Mouse (Mus musculus): ENCODE results near the gene Tgm2.

Gene Tgm2

DNA sequence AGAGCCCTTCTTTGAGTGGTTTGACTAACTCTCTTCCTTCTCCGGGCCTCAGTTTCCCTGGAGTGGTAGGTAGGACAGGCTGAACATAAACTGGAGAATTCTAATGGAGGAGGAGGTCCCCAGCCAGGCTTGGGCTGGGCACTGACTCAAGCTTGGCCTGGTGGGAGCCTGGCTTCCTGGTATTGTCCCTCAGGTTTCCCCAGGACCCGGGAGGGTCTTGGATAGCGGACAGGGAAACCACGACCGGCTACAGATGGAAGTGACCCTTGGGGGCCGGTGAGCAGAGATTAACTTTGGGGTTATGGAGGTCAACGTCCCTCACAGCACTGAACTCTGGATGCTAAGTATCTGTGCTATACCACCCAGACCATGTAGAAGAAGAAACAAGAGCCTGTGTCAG is 5.0 kb downstream of the Tgm2 start:
- no peak for DNase-seq (ENCODE audit: low read depth)

DNA sequence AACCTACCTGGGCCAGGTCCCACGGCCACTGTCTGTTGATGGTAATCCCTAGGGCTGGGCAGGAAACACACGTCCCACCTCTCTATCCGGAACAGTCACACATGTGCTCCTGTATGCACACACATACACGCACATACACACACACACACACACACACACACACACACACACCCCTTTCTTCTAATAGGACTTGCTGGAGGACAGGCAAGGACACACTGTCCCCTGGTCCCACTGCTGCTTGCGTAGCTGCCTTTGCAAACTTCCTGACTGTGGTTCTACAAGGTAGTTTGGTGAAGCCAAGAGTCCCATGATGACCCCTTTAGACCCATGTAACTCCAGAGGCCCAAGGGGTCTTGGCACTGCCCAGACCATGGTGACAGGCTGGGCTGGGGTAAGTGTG is 5.6 kb downstream of the Tgm2 start:
- DNase-seq (ENCODE audit: low read depth): no peak

GRCm38 (mm10) chr2:158139628-158140027 is 6.6 kb downstream of the Tgm2 start:
- no peak for DNase-seq (ENCODE audit: low read depth)

GRCm38 (mm10) chr2:158138778-158139177 is 7.5 kb downstream of the Tgm2 start:
- no peak for DNase-seq (ENCODE audit: low read depth)

DNA sequence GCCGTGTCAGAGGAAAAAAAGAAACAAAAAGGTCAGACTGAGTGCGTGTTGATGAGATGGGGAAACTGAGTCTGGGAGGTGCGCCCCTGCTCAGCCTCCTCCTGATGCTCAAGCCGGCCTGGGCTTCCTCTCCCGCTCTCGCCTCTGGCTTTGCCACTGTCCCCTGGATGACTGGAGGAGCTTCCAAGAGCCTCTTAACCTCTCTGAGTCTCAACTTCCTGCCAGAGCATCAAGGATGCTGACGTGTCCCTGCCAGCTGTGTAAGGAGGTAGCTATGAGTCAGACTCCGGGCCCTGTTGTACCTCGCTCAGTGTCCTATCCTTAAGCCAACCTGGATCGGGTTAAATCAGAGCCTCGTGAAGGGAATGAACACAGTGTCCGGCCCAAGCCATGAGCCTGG is 8.5 kb downstream of the Tgm2 start:
- no peak for DNase-seq (ENCODE audit: low read depth)

DNA sequence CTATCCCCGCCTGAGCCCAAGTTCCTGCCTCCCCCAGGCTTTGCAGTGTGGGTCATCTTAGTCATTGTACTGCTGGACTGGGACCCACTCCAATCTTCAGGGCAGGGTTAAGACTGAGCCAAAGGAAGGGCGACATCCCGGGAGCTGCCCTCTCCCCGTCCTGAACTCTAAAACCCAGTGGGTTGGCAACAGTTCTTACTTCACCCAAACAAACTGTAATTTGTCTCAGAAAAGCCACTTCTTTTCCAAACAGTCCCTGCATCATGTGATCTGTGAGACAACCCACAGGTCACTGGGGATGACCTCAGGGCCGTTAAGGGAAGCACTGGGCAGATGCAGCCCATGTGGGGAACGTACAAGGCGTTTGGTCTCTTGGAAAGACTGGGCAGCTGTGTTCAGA is 10.0 kb downstream of the Tgm2 start:
- no peak for DNase-seq (ENCODE audit: low read depth)

DNA sequence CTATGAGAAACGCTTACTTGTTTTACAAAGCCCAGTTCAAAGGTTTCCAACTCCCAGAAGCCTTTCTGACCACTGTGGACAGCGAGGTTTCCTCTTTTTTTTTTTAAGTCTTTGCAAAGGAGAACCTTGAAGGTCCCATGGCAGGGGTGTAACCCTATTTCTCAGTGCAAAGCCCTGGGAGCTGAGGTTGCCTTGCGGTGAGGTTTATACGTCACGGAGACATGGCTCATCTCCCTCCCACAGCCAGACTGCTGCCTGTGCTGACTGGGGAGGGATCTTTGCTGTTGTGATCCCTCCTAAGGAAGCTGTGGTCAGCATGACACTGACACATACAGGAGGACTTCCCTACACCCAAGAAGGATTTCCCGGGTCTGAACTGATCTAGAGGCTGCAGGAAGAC is 13.2 kb downstream of the Tgm2 start:
- peak; percentile 68 for DNase-seq (ENCODE audit: low read depth)

GRCm38 (mm10) chr2:158132320-158132719 is 13.9 kb downstream of the Tgm2 start:
- no peak for DNase-seq (ENCODE audit: low read depth)

DNA sequence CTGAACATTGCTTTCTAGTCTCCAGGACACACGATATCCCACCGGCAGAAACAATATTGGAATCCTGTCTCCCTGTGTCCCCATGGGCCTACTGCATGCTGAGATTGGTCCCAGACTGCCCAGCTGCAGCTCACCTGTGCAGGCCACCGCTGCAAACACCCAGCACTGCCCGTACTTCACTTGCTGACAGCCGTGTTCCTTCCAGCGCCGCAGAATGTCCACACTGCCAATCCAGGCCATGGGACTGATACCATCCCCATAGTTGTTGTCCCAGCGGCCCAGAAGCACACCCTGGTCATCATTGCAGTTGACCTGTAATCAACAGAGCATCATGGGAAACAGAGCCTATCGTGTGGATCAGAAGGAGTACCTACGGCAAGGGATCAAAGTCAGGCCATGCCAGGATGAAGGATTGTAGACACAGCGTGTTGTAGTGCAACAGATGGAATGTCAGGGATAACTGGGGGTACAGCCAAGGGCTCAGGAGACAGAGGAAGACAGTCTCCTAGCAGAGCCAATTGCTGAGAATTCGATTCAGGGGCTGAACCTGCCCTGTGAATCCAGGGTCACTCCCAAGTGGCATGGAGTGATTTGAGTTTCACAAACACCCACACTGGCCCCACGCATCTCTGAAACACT is 14.9 kb downstream of the Tgm2 start:
- DNase-seq (ENCODE audit: low read depth): no peak

DNA sequence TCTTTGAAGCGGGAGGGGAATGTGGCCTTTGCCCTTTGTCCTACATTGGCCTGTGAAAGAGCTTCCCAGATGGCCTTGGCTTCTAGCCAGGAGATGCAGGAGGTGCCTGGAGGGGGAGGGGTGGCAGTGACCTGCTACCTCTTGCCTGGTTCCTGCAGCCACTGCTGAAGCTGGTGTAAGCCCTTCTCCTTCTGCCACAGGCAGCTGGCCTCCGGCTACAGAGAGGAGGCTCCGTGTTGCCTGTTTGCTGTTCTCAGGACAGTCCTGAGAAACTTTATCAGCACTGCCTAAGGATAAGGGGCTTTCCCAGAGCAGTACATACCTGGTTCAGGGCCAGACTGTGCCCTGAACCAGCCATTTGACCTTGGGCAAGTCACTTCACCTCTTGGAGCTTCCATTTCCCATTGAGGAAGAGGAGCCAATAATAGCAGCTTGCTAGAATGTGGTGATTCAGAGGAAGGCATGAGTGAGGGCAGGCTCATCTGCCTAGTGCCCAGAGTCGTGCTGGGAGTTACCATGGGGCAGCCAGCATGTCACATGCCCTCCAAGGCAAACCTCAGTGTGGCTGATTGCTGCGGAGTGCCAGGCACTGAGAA is 15.7 kb downstream of the Tgm2 start:
- DNase-seq (ENCODE audit: low read depth): no peak

GRCm38 (mm10) chr2:158129291-158130002 is 16.8 kb downstream of the Tgm2 start:
- DNase-seq (ENCODE audit: low read depth): no peak

DNA sequence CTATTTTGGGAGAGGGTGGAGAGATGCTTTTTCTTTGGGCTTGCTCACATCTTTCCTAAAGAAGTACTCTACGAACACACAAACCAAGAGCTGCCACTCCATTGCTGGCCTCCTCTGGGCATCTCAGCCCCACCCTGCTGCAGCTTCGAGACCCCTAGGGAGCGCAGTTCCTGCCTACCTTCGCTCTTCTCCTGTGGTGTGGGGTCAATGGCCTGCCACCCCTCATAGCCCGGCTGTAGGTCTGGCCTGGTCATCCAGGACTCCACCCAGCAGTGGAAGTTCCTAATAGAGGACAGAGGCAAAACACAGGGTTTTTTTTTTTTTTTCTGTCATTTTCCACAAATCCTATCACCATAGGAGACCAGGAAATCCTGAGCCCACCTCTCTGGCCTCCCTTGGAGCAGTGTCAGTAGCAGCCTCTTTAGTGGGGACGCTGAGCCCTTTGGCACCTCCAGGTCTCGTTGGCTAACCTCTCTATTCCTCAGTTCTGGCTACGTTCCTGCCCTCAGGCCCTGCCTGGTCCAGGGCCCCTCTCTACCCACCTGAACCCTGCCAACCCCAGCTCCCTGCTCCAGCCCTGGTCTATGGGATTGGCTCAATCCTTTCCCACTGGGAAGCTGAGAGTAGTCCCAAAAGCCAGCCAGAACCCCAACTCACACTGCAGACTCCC is 17.6 kb downstream of the Tgm2 start:
- no peak for DNase-seq (ENCODE audit: low read depth)

DNA sequence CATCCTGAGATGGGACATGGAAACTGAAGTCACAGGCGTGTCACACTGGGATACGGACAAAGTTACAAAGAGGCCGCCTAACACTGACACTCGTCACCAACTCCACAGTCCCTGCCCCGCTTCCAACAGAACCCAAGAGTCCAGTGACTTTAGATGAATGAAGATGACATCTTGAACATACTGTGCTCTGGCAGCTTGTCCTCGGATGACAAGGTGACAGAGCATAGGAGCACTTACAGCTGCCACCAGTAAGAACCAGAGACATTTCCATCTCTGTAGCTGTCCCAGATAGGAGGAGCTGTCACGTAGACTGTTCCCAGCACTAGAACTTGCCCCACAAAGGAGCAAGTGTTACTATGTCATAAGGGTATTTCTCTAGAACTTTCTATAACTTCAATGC is 18.4 kb downstream of the Tgm2 start:
- no peak for DNase-seq (ENCODE audit: low read depth)

GRCm38 (mm10) chr2:158127245-158127644 is 19.0 kb downstream of the Tgm2 start:
- DNase-seq (ENCODE audit: low read depth): no peak

- no peak for DNase-seq (ENCODE audit: low read depth)
Measured at GRCm38 (mm10) chr2:158122814-158123213, 23.4 kb downstream of the Tgm2 start.

- no peak for DNase-seq (ENCODE audit: low read depth)
Measured at GRCm38 (mm10) chr2:158121645-158122326, 24.4 kb downstream of the Tgm2 start.

- DNase-seq (ENCODE audit: low read depth): no peak
Measured at GRCm38 (mm10) chr2:158120868-158121267, 25.4 kb downstream of the Tgm2 start.

DNA sequence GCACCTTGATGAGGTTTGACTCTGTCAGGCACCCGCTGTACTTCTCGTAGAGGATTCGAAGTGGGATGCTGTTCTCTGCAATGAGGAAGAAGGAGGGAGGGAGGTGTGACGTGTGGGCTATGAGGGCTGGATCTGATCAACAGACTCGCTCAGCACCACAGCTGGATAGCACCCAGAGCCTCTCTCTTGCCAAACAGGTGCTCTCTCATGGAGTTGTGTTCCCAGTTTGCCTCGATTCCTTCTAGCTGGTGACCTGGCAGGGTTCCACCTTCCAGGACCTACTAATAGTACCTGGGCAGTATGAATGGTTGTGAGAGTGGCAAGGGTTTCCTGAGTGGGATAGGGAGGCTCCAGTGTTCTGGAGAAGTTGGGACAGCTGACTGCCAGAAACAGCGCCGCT is 26.0 kb downstream of the Tgm2 start:
- DNase-seq (ENCODE audit: low read depth): no peak

DNA sequence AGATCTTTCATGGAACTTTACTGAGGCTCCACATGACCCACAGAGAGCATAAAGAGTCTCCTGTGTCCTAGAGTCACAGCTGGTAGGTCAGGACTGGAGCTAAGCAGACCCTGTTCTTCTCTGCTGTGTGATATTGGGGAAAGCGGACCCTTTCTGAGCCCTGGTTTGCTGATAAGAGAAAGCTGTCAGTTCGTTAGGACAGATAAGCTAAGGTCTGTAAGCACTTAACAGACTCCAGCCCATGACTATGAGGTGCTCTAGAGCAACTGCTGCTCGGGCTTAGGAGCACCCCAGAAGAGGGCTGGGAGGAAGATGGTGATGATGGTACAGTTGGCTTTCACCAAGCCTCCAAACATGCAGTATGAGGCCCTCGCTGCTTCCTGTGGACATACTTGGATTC is 27.1 kb downstream of the Tgm2 start:
- no peak for DNase-seq (ENCODE audit: low read depth)

- DNase-seq (ENCODE audit: low read depth): no peak
Measured at GRCm38 (mm10) chr2:158116653-158117052, 29.6 kb downstream of the Tgm2 start.

DNA sequence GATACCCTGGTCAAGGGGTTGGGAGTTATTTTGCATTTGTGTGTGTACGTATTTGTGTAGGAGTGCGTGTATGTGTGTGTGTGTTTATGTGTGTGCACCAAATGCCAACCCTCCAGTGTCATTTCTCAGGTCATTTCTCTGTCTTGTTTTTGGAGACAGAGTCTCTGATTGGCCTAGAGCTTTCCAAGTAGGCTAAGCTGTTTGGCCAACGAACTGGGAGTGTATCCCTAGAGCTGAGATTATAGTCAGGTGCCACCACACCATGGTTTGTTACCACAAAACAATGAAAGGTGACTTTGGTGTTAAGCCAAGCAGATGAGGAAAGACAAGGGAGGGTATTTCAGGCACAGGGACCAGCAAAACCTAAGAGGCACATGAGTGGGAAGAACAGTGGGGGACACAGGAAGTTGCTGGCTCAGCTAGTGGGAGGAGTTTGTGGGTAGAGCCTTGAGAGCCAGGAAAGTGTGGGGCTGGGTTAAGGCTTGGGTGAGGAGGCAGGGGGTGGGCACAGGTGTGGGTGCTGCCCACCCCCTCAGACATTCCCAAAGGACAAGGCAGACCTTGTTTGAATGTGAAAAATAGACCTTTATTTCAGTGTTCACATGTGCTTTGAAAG is 30.3 kb downstream of the Tgm2 start:
- DNase-seq (ENCODE audit: low read depth): no peak

DNA sequence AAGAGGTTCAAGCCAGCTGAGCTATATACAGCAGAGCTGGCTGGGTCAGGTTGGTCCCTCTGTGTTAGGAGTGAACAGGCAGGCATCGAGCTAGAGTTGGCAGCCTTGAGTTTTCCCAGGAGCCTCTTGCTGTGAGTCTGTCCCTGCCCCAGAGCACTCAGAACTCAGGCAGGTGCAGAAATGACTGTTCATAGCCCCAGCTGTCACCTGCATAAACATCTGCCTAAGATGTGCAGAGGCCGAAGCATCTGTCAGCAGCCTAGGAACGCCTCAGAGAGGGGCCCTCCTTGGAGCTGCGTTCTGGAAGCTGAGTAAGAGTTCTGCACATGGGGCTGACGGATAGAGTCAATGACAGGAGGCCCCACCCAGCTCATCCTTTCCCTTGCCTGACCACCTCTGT is 31.3 kb downstream of the Tgm2 start:
- no peak for DNase-seq (ENCODE audit: low read depth)

Measured in c-Kit-positive CD71-negative TER-119-negative erythroid progenitor cells, embryonic 14.5 days (primary cell).